In genomic region chr12:11265382-11266281, GRCm38 (mm10) we compare ENCODE assay signal across 8 mouse cellular contexts. TPM values are rescaled to one million over a fixed set of nuclear protein-coding genes. Genes with fewer than 3 reads are reported as not detected.
A peak's percentile ranks its signal among the peaks of the same experiment; 100 is the strongest.
DNase-seq lines count a peak whose midpoint lies in the region; ATAC-seq and TF ChIP-seq lines count a peak whose summit lies in the region.

Gene Gen1, minus strand, starts transcription at chr12:11265801.
Gene Smc6, plus strand, starts transcription at chr12:11265886.

- peak within 1 kb of the TSS; percentile 96 for H3K4me3 ChIP-seq in ES-Bruce4 (ENCODE audit: low read depth, low read length)
- H3K4me3 ChIP-seq in forebrain, embryonic 13.5 days, result peak within 1 kb of the TSS; percentile 72
- peak within 1 kb of the TSS; percentile 94 for H3K4me3 ChIP-seq in liver, postnatal 0 days (ENCODE audit: low read depth, low read length)
- peak within 1 kb of the TSS; percentile 90 for H3K4me3 ChIP-seq in neural tube, embryonic 14.5 days (ENCODE audit: low read depth, low read length)

- intact Hi-C loops in heart, postnatal 10 days (cut with DNase I), result loop anchor here (2.0 kb wide), 1 partner anchor 61 kb away; no protein-coding TSS in a partner anchor

- no peak for TF ChIP-seq EP300 in ES-Bruce4 (IDR thresholded peaks at IDR 0.05; ENCODE audit: insufficient read depth, low read depth, low read length)
- TF ChIP-seq EP300 in liver, postnatal 0 days (IDR thresholded peaks at IDR 0.05; ENCODE audit: low read depth), result no peak

- H3K4me2 ChIP-seq in forebrain, embryonic 13.5 days, result peak within 1 kb of the TSS; percentile 75
- peak within 1 kb of the TSS; percentile 96 for H3K4me2 ChIP-seq in liver, postnatal 0 days (ENCODE audit: low read depth, low read length)
- peak within 1 kb of the TSS; percentile 86 for H3K4me2 ChIP-seq in neural tube, embryonic 14.5 days (ENCODE audit: low read depth, low read length)

- peak within 1 kb of the TSS; percentile 94 for H3K9ac ChIP-seq in ES-Bruce4 (ENCODE audit: low read depth, poor library complexity, severe bottlenecking)
- peak within 1 kb of the TSS; percentile 88 for H3K9ac ChIP-seq in forebrain, embryonic 13.5 days
- H3K9ac ChIP-seq in liver, postnatal 0 days (replicated peaks), result peak within 1 kb of the TSS; percentile 97
- H3K9ac ChIP-seq in neural tube, embryonic 14.5 days (replicated peaks; ENCODE audit: low read depth, low read length), result peak within 1 kb of the TSS; percentile 88

- ATAC-seq in cerebellum, adult (ENCODE audit: insufficient number of reproducible peaks, low FRiP score, low TSS enrichment), result peak; percentile 90
- ATAC-seq in forebrain, embryonic 13.5 days, result peak; percentile 98
- peak; percentile 97 for ATAC-seq in liver, postnatal 0 days
- peak; percentile 99 for ATAC-seq in neural tube, embryonic 14.5 days (ENCODE audit: low read depth)

- H3K4me1 ChIP-seq in ES-Bruce4 (ENCODE audit: control insufficient read depth, insufficient read depth, low read length), result no peaks in the 10 kb centered on the region
- H3K4me1 ChIP-seq in forebrain, embryonic 13.5 days, result peaks cover 37% of the 10 kb centered on the region
- H3K4me1 ChIP-seq in liver, postnatal 0 days (ENCODE audit: insufficient read depth), result 0 out of 2 replicates have a peak, but pooled peaks cover 6% of the 10 kb centered on the region
- H3K4me1 ChIP-seq in neural tube, embryonic 14.5 days (ENCODE audit: control insufficient read depth, insufficient read depth, low read length), result peaks cover 27% of the 10 kb centered on the region

- peak; percentile 96 to 98 for DNase-seq in heart, postnatal 10 days
- DNase-seq in large intestine, adult 2 months (ENCODE audit: low read depth, low spot score), result peak; percentile 82
- DNase-seq in liver, postnatal 0 days, result peak; percentile 96
- DNase-seq in testis, postnatal 10 days (ENCODE audit: low spot score), result peak; percentile 95

- peaks cover 2% of the 10 kb centered on the region; the same call in 1 of the 2 replicates for H3K36me3 ChIP-seq in ES-Bruce4 (ENCODE audit: control insufficient read depth, insufficient read depth, low read length, poor library complexity, severe bottlenecking)
- no peaks in the 10 kb centered on the region for H3K36me3 ChIP-seq in forebrain, embryonic 13.5 days (ENCODE audit: poor library complexity, severe bottlenecking)
- no peaks in the 10 kb centered on the region for H3K36me3 ChIP-seq in liver, postnatal 0 days (replicated peaks; ENCODE audit: insufficient read depth, low read length)
- no peaks in the 10 kb centered on the region for H3K36me3 ChIP-seq in neural tube, embryonic 14.5 days (ENCODE audit: control insufficient read depth, insufficient read depth, low read length)

- peak within 1 kb of the TSS; percentile 85 for H3K27ac ChIP-seq in ES-Bruce4 (ENCODE audit: insufficient read depth, low read length)
- H3K27ac ChIP-seq in forebrain, embryonic 13.5 days, result peak within 1 kb of the TSS; percentile 85
- H3K27ac ChIP-seq in liver, postnatal 0 days (ENCODE audit: low read depth), result peak within 1 kb of the TSS; percentile 97
- peak within 1 kb of the TSS; percentile 87 for H3K27ac ChIP-seq in neural tube, embryonic 14.5 days (ENCODE audit: low read depth, low read length)

- no peak for TF ChIP-seq CTCF in ES-Bruce4 (IDR thresholded peaks at IDR 0.05; ENCODE audit: low read depth, low read length)
- peak; percentile 27 for TF ChIP-seq CTCF in liver, postnatal 0 days (IDR thresholded peaks at IDR 0.05; ENCODE audit: low read depth)

- H3K27me3 ChIP-seq in ES-Bruce4 (ENCODE audit: control insufficient read depth, insufficient read depth, low read length, poor library complexity, severe bottlenecking), result no peaks in the 10 kb centered on the region
- no peaks in the 10 kb centered on the region for H3K27me3 ChIP-seq in forebrain, embryonic 13.5 days
- H3K27me3 ChIP-seq in liver, postnatal 0 days (ENCODE audit: insufficient read depth, low read length), result no peaks in the 10 kb centered on the region
- H3K27me3 ChIP-seq in neural tube, embryonic 14.5 days (ENCODE audit: control insufficient read depth, insufficient read depth, low read length), result no peaks in the 10 kb centered on the region

- under 1% methylated on average over 73 of the region's 83 CpGs for WGBS in forebrain, embryonic 13.5 days
- under 1% methylated on average over 82 of the region's 83 CpGs for WGBS in large intestine, adult 2 months
- WGBS in liver, postnatal 0 days (ENCODE audit: insufficient replicate concordance), result under 1% methylated on average over 72 of the region's 83 CpGs
- WGBS in neural tube, embryonic 14.5 days, result under 1% methylated on average over 79 of the region's 83 CpGs

- TF ChIP-seq POLR2A in ES-Bruce4 (IDR thresholded peaks at IDR 0.05; ENCODE audit: insufficient read depth, low read length), result peak; percentile 63

- H3K9me3 ChIP-seq in ES-Bruce4 (replicated peaks; ENCODE audit: control insufficient read depth, insufficient read depth, low read length, poor library complexity, severe bottlenecking), result no peaks in the 10 kb centered on the region
- H3K9me3 ChIP-seq in forebrain, embryonic 13.5 days (replicated peaks), result no peaks in the 10 kb centered on the region
- no peaks in the 10 kb centered on the region for H3K9me3 ChIP-seq in liver, postnatal 0 days (ENCODE audit: low read length)
- H3K9me3 ChIP-seq in neural tube, embryonic 14.5 days (ENCODE audit: control insufficient read depth, low read length), result no peaks in the 10 kb centered on the region

RNA-seq across cellular contexts. Expression of gene Gen1, which starts in this region (rescaled TPM):
- polyA plus RNA-seq in ES-Bruce4 (2011; ENCODE audit: insufficient read depth, insufficient read length, low read depth, missing spikeins), result 21.2 and 23.9 TPM in 2 replicates
- 8.0 and 9.2 TPM in 2 replicates for polyA plus RNA-seq in forebrain, embryonic 13.5 days (2015; fragmentation: Nextera tagmentation; extraction: Ambion mirVana)
- 1 to 10 TPM; 3.4 to 3.6 TPM for total RNA-seq in heart, postnatal 10 days (2021)
- polyA plus RNA-seq in large intestine, adult 2 months (2012; rRNA removed), result 0.56 and 1.2 TPM in 2 replicates
- 3.5 and 4.6 TPM in 2 replicates for polyA plus RNA-seq in liver, postnatal 0 days (2015; fragmentation: Nextera tagmentation; extraction: Ambion mirVana)
- 1.1 and 1.6 TPM in 2 replicates for polyA plus RNA-seq in neural tube, embryonic 14.5 days (2014; fragmentation: Nextera tagmentation; extraction: Ambion mirVana)

RNA-seq across cellular contexts. Expression of gene Smc6, which starts in this region (rescaled TPM):
- polyA plus RNA-seq in ES-Bruce4 (2011; ENCODE audit: insufficient read depth, insufficient read length, low read depth, missing spikeins), result 86.8 and 107 TPM in 2 replicates
- 159 and 178 TPM in 2 replicates for polyA plus RNA-seq in forebrain, embryonic 13.5 days (2015; fragmentation: Nextera tagmentation; extraction: Ambion mirVana)
- 10 to 100 TPM; 54.8 to 56.7 TPM for total RNA-seq in heart, postnatal 10 days (2021)
- 8.2 TPM in 2 replicates for polyA plus RNA-seq in large intestine, adult 2 months (2012; rRNA removed)
- 60.6 and 60.7 TPM in 2 replicates for polyA plus RNA-seq in liver, postnatal 0 days (2015; fragmentation: Nextera tagmentation; extraction: Ambion mirVana)
- polyA plus RNA-seq in neural tube, embryonic 14.5 days (2014; fragmentation: Nextera tagmentation; extraction: Ambion mirVana), result 91.7 and 96.9 TPM in 2 replicates

Comparison
In these comparisons a context has a peak if more than half of its experiments do, and no peak if none do; other contexts are left out.
1. Peak in every context shown above with its lines: DNase-seq, ATAC-seq, H3K4me3 ChIP-seq and H3K27ac ChIP-seq.